Mouse (Mus musculus) thymus, postnatal 14 days (tissue): ENCODE results near the gene Rbfox1.

ENCODE experiments used
- DNase-seq: peaks from one replicate; pipeline ENCODE4 v3.0.0; 2021

Rbfox1 gene

GRCm38 (mm10) chr16:6733427-6733826 is 848.3 kb downstream of the Rbfox1 start:
- DNase-seq, result no peak

- DNase-seq, result no peak
Measured at GRCm38 (mm10) chr16:6736566-6736965, 851.4 kb downstream of the Rbfox1 start.

GRCm38 (mm10) chr16:6736998-6737397 is 851.8 kb downstream of the Rbfox1 start:
- no peak for DNase-seq

GRCm38 (mm10) chr16:6746116-6746515 is 861.0 kb downstream of the Rbfox1 start:
- no peak for DNase-seq

- no peak for DNase-seq
Measured at GRCm38 (mm10) chr16:6750491-6750890, 865.3 kb downstream of the Rbfox1 start.

GRCm38 (mm10) chr16:6754847-6755246 is 869.7 kb downstream of the Rbfox1 start:
- no peak for DNase-seq

GRCm38 (mm10) chr16:6769495-6770237 is 884.5 kb downstream of the Rbfox1 start:
- DNase-seq, result no peak

GRCm38 (mm10) chr16:6777506-6778185 is 892.5 kb downstream of the Rbfox1 start:
- no peak for DNase-seq

GRCm38 (mm10) chr16:6784144-6784543 is 899.0 kb downstream of the Rbfox1 start:
- DNase-seq, result no peak

- no peak for DNase-seq
Measured at GRCm38 (mm10) chr16:6785026-6785425, 899.9 kb downstream of the Rbfox1 start.

GRCm38 (mm10) chr16:6791218-6791617 is 906.1 kb downstream of the Rbfox1 start:
- DNase-seq, result no peak

GRCm38 (mm10) chr16:6791655-6792054 is 906.5 kb downstream of the Rbfox1 start:
- peak; percentile 3 for DNase-seq

- no peak for DNase-seq
Measured at GRCm38 (mm10) chr16:6806246-6806645, 921.1 kb downstream of the Rbfox1 start.

GRCm38 (mm10) chr16:6807835-6808234 is 922.7 kb downstream of the Rbfox1 start:
- DNase-seq, result no peak

- no peak for DNase-seq
Measured at GRCm38 (mm10) chr16:6813871-6814270, 928.7 kb downstream of the Rbfox1 start.

- no peak for DNase-seq
Measured at GRCm38 (mm10) chr16:6821741-6822140, 936.6 kb downstream of the Rbfox1 start.

- no peak for DNase-seq
Measured at GRCm38 (mm10) chr16:6829892-6830524, 944.9 kb downstream of the Rbfox1 start.

GRCm38 (mm10) chr16:6833486-6833885 is 948.3 kb downstream of the Rbfox1 start:
- no peak for DNase-seq

- DNase-seq, result no peak
Measured at GRCm38 (mm10) chr16:6835051-6835450, 949.9 kb downstream of the Rbfox1 start.

GRCm38 (mm10) chr16:6839299-6839995 is 954.3 kb downstream of the Rbfox1 start:
- DNase-seq, result no peak

- no peak for DNase-seq
Measured at GRCm38 (mm10) chr16:6840007-6840406, 954.9 kb downstream of the Rbfox1 start.

GRCm38 (mm10) chr16:6840461-6840860 is 955.3 kb downstream of the Rbfox1 start:
- DNase-seq, result no peak

- DNase-seq, result no peak
Measured at GRCm38 (mm10) chr16:6842066-6842785, 957.1 kb downstream of the Rbfox1 start.
